Mouse (Mus musculus) mesoderm, embryonic 11.5 days (tissue): ENCODE results near the gene Slc38a1.

ENCODE experiments used
- DNase-seq: peaks from one replicate; pipeline ENCODE4 v3.0.0-alpha.2; 2012; ENCODE audit warnings: low read depth, low spot score

Slc38a1 gene

DNA sequence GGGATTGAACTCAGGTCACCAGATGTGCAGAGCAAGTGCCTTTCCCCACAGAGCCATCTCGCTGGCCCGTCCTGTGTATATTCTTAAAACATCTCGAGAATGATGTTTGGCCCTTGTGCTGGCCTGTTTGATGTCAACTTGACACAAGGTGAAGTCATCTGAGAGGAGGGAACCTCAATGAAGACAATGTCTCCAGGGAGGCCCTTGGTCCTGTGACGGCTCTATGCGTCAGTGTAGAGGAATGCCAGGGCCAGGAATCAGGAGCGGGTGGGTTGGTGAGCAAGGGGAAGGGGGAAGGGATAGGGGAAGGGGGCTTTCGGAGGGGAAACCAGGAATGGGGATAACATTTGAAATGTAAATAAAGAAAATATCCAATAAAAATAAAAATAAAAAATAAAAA, 25.2 kb downstream of the Slc38a1 start:
- DNase-seq: no peak

GRCm38 (mm10) chr15:96608671-96609070, 34.0 kb downstream of the Slc38a1 start:
- DNase-seq: no peak

GRCm38 (mm10) chr15:96607422-96607821, 35.3 kb downstream of the Slc38a1 start:
- DNase-seq: no peak

GRCm38 (mm10) chr15:96604282-96604681, 38.4 kb downstream of the Slc38a1 start:
- no peak for DNase-seq

GRCm38 (mm10) chr15:96602043-96602442, 40.7 kb downstream of the Slc38a1 start:
- no peak for DNase-seq

- DNase-seq: no peak
These were observed 42.6 kb downstream of the Slc38a1 start for GRCm38 (mm10) chr15:96599852-96600781.

DNA sequence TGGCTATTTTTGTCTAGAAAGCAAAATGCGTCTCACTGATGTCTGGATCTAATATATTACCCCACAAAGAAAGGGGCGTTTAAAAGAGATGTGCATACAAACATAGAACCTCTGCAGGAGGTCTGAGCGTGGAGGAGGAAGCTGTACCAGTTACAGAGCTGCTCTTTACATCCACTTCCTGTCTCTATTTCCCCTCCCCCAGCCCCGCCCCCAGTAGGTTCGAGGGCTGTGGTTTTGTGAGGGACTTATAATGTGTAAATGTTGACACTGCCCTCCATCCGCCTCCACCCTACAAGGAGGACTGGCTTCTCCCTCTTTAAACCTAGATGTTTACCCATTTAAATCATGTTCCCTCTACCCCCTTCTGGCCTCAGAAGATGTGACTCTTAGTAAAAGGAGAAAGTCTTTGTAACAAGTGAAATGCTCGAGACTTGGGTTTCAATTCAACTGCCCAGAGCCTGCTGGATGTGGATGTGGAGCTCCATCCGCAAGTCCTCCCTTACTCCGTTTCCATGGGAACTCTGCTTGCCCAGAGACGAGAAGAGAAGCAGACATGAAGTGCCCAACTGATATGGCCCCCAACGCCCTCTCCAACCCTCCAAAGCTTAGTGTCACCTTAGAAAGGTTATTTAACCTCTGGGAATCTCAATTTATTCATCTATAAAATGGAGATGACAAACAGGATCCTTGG, 43.7 kb downstream of the Slc38a1 start:
- no peak for DNase-seq

DNA sequence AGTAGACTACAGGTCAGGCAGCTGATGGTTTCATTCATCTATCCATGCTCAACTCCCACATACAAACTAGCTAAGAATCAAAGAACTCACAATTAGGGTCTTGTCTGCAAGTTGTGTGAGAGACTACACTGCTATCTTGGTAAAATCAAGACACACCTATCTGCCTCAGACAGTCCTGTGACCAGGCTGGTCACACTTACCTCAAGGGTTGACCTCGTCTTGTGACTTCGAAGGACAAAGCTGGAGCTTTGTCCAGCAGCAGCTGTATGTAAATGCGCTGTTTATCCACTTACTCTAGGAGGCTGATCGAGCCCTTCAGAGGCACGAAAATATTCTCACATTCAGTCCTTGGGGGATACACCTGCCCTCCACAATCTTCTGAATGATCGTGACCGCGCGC, 45.6 kb downstream of the Slc38a1 start:
- no peak for DNase-seq

GRCm38 (mm10) chr15:96594316-96594715, 48.4 kb downstream of the Slc38a1 start:
- DNase-seq: no peak

DNA sequence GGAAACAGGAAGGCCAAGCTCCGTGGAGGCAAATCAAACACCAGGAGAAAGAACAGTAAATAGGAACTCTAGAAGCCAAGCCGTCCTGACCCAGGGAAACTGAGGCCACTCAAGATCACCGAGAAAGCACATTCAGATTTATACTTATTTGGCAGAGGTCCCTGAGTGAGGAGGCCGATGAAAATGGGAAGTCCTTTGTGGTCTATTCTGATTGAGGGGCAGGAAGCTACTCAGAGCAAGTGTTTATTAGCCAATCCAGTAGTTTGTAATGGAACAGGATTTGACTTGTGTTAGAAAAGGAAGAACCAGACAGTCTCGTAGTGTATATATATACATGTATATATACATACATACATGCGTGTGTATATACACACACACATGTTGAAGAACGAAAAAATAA, 48.8 kb downstream of the Slc38a1 start:
- no peak for DNase-seq

GRCm38 (mm10) chr15:96593457-96593856, 49.3 kb downstream of the Slc38a1 start:
- DNase-seq: no peak

DNA sequence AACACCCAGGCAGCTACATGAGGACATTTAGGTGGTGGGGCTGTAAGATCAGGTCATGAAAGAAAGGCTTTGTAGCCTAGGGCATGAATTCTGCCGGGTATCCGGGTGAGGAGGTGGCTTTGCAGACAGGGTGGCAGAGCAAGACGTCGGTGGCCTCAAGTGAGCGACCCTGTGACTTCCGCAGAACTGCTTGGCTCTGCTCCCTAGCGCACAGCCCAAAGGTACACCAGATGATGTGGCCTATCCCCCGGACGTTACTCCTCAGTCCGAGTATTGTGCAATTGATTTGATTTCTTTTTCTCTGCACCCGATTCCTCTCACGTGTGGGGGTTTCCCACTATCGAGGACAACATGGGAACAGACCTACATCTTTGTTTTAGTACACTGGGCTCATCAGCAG, 49.7 kb downstream of the Slc38a1 start:
- no peak for DNase-seq

GRCm38 (mm10) chr15:96591876-96592417, 50.8 kb downstream of the Slc38a1 start:
- no peak for DNase-seq

GRCm38 (mm10) chr15:96588996-96589657, 53.6 kb downstream of the Slc38a1 start:
- DNase-seq: no peak

DNA sequence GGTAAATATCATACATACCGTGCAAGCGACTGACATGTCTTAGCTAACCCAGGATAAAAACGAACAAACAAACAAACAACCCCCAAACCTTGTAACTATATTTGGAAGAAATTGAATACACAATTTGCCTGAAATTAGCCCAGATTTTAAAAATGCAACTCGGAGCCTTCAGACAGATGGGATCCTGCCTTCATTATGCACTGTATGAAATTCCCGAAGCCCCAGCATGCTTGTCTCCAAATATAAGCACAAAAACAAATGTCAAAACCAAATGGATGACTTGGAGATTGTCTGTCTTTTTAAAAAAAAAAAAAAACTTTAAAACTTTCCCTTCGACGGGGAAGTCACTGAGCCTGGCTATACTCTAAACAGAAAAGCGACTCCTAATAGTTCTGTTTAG, 54.7 kb downstream of the Slc38a1 start:
- DNase-seq: no peak

DNA sequence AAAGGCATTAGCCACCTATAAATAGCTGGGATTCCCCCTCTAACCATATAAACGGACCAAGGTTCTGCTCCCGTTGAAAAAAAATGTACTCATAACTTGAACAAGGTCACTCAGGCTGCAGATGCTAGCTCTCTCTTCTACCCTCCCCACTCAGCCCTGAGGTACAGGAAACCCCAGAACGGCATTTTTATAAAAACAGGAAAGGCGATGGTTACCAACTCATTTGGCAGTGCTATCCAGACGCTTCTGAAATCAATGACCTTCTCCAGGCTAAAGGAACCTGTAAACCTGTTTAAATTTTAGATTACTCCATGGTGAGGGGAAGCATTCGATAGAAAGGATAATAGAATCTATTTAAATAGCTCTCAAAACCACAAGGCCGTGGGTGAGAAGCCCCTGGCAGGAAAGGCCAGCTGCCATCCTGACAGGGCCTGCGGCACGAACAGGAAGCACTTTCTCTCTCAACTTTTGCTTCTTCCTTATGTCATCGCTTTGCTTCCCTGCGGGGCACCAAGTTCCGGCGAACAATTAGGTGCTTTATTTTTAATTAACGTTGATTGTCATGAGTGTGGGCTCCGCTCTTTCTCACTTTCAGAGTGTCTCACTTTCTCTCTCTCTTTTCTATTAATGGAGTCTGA, 59.2 kb downstream of the Slc38a1 start:
- no peak for DNase-seq

DNA sequence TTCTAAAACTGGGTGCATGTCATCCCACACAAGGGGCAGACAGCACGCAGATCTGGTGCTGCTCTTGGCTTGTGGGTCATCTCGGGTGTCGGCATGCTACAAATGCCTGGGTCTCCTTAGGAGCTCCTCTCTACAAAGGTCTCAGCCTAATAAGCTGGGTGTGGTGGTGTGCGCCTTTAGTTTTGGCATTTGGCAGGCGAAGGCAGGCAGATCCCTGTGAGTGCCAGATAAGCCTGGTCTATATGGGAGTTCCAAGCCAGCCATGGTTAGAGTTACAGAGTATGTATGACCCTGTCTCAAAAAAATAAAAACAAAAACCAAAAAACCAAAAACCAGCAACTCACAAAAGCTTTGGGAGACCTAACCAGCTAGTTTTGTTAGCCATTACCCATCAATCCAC, 65.7 kb downstream of the Slc38a1 start:
- DNase-seq: no peak

DNA sequence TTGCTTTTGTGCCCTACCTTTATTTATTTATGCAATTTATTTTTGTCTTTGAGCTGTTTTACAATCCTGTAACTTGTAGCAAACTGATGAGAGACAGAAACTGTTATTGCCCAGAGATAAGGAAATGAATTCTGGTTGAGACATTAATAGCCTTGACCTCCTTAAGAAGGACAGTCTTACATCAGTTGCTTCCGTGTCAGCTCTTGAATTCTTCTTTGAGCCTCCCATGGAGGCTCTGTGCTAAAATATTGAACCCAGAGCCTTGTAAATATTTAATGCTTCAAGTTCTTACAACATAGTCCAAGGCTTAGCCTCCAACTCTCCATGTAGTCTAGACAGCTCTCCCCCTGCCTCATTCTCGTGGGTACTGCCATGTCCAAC, 73.7 kb downstream of the Slc38a1 start:
- no peak for DNase-seq

- DNase-seq: no peak
These were observed 74.3 kb downstream of the Slc38a1 start for GRCm38 (mm10) chr15:96568271-96568982.

DNA sequence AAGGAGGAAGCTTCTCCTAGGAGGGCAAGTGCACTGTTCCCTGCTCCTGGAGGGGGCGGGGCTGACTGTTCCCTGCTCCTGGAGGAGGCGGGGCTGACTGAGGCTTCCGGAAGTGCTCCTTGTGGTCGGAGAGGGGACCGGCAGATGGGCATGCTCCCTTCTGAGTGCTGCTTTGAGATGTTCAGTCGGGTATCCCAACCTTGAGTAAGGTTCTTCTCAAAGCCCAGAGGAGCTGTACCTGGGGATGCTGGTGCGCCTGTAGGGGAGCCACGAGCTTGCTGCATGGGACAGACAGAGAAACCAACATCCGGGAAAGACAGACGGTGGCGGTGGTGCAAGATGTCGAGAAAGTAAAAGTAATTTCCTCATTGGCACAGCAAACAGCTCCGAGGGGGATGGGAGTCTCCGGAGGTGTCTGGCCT, 75.9 kb downstream of the Slc38a1 start:
- DNase-seq: peak; percentile 62

GRCm38 (mm10) chr15:96563852-96564251, 78.9 kb downstream of the Slc38a1 start:
- DNase-seq: no peak
